Mouse (Mus musculus): ENCODE measurements around the gene Colgalt1. TPM values are rescaled to one million over a fixed set of nuclear protein-coding genes. Genes with fewer than 3 reads are reported as not detected.

The Colgalt1 gene
- 117 TPM for polyA plus RNA-seq (2021)

DNA sequence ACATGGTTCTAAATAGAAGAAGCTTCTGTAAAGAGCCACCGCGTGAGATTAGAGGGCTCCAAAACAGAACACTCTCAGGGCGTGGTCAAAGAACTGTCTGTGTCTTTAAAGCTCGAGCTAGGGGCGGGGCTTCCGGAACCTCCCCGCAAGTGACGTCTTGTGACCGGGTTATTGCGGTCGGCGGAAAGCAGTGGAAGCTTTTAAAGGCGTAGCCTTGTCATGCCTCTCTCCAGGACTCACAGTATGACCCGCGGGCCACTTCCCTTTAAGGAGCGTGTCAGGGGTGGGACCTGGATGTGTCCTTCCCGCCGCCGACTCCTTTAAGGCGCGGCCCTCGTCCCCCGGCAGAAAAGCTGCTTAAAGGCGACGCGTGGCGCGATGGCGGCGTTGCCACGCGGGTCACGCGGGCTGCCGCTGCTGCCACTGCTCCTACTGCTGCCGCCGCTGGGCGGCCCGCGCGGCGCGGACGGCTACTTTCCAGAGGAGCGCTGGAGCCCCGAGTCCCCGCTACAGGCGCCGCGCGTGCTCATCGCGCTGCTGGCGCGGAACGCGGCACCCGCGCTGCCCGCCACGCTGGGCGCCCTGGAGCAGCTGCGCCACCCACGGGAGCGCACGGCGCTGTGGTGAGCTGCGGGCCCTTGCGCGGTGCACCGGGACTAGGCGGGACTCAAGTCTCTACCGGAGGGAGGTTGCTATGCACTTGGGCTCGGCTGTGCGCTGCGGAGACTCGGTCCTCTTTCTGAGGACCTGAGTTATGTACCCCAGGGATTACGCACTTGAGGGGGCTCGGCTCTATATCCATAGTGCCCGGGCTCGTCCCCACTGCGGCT is at the start of gene Colgalt1:
Gene Colgalt1 (plus strand): TSS at position 177 of the 830 bp plus-strand sequence.
- ATAC-seq = peak; percentile 97
- ChIA-PET POLR2A (interaction anchor here (0.8 to 0.9 kb wide), 2 partner anchors 19 to 25 kb away, joined by 4 to 5 read pairs; partner anchors contain the start of gene Pgls), CTCF (interaction anchor here (0.9 to 4.6 kb wide), 6 partner anchors 11 to 107 kb away, joined by 3 to 19 read pairs (median 3); partner anchors contain the start of gene Tmem221)
- in situ Hi-C loops (cut with MboI; ENCODE audit: low pct_unique_long_range_greater_than_20kb) = no loop called here
- H3K27me3 ChIP-seq = no peaks in the 10 kb centered on the region
- no peak for TF ChIP-seq CTCF (IDR thresholded peaks at IDR 0.05)
- peak; percentile 92 for DNase-seq (ENCODE audit: low read depth, low spot score)

DNA sequence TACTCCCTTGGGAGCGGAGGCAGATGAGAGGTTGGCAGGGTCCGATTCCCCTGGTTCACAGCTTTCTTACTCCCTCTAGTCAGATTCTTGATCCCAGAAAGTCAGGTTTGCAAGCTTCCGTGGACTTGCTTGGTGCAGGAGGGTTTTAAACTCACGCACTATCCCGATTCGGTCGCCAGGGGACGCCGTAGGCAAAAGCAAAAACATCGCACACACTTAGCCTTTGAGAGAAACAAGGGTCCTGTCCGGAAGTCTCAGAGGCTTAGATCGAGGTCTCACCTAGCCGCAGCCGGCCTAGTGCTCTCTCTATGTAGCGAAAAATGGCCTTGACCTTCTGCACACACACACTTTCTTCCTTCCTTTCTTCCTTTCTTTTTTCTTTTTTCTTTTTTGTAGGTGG is 49.4 kb upstream of the Colgalt1 start:
- DNase-seq (ENCODE audit: low read depth, low spot score) (no peak), ATAC-seq (peak; percentile 22)
- in situ Hi-C loops (cut with MboI; ENCODE audit: low pct_unique_long_range_greater_than_20kb) = loop anchor here (5.0 kb wide), 2 partner anchors 41 to 101 kb away; no protein-coding TSS in a partner anchor
- ChIA-PET POLR2A (interaction anchor here (0.5 to 2.2 kb wide), 3 partner anchors 30 to 38 kb away, joined by 3 to 12 read pairs (median 6); partner anchors contain the start of gene Pgls), CTCF (interaction anchor here (1.1 to 5.6 kb wide), 12 partner anchors 9 to 111 kb away, joined by 4 to 49 read pairs (median 10); partner anchors contain the start of genes Colgalt1 and Pgls)
- no peak for TF ChIP-seq CTCF (IDR thresholded peaks at IDR 0.05)
- no peaks in the 10 kb centered on the region for H3K27me3 ChIP-seq

DNA sequence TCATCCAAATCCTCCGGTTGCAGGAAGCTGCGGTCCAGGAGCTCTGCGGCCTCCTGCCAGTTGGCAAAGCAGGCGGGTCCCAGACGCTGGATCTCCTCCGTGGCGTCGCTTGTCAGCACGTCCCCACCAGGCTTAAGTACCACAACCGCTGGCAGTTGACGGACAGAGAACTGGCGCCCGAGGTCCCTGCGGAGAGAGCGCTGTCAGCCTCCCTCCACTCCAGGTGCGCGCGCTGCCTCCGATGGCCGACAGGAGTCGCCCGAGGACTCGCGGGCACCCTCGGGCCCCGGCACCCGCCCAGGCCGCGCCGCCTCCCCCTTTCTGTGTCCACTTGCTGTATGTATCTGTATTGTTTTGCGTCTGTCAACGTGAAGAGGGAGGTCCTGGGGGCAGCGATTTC is 48.0 kb upstream of the Colgalt1 start:
- DNase-seq (ENCODE audit: low read depth, low spot score) (no peak), ATAC-seq (no peak)
- no peak for TF ChIP-seq CTCF (IDR thresholded peaks at IDR 0.05)
- in situ Hi-C loops (cut with MboI; ENCODE audit: low pct_unique_long_range_greater_than_20kb) = loop anchor here (5.0 kb wide), 2 partner anchors 40 to 100 kb away; no protein-coding TSS in a partner anchor
- POLR2A ChIA-PET = interaction anchor here (1.8 to 2.2 kb wide), 3 partner anchors 29 to 37 kb away, joined by 6 to 15 read pairs (median 12); partner anchors contain the start of gene Pgls
- no peaks in the 10 kb centered on the region for H3K27me3 ChIP-seq
- CTCF ChIA-PET = interaction anchor here (0.9 to 5.6 kb wide), 16 partner anchors 7 to 100 kb away, joined by 3 to 49 read pairs (median 6); partner anchors contain the start of gene Pgls

DNA sequence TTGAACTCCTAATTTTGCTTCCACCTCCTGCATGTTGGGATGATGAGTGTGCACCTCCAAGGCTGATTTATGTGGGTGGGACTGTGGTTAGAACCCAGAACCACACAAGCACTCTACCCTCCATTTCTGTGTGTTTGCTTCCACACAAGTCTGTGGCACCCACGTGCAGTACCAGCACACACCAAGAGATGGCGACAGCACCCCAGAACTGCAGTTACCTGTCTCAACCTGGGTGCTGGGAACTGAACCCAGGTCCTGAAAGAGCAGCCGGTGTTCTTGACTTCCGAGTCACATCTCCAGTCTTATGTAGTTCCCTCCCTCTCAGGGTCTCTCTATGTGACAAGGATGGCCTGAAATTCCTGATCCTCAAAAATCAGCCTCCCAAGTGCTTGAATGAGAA is 46.8 kb upstream of the Colgalt1 start:
- POLR2A ChIA-PET = interaction anchor here (1.8 kb wide), 1 partner anchor 31 kb away, joined by 15 read pairs; no protein-coding TSS in a partner anchor
- ATAC-seq = no peak
- in situ Hi-C loops (cut with MboI; ENCODE audit: low pct_unique_long_range_greater_than_20kb) = loop anchor here (5.0 kb wide), 2 partner anchors 38 to 98 kb away; no protein-coding TSS in a partner anchor
- no peak for TF ChIP-seq CTCF (IDR thresholded peaks at IDR 0.05)
- CTCF ChIA-PET = interaction anchor here (1.1 to 5.6 kb wide), 3 partner anchors 27 to 97 kb away, joined by 6 to 49 read pairs (median 12); partner anchors contain the start of gene Pgls
- DNase-seq (ENCODE audit: low read depth, low spot score) = no peak
- no peaks in the 10 kb centered on the region for H3K27me3 ChIP-seq

DNA sequence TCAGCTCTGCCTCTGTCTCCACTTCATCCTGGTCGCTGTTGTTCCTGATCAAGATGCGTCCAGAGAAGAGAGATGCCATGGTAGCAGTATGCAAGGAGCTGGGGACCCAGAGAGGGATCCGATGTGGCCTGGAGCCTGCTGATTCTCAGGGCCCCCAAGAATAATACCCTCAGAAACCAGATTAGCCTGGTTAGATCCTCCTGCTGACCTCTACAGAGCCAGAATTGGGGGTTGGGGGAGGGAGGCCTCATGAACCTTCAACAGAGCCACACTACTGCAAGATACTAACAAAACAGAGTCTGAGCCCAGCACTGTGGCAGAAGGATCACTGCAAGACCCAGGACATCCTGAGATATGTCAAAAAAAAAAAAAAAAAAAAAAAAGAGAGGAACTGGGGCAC is 44.3 kb upstream of the Colgalt1 start, which contains the start of gene Nxnl1:
Gene Nxnl1 (minus strand): TSS at position 101 of the 400 bp plus-strand sequence.
- in situ Hi-C loops (cut with MboI; ENCODE audit: low pct_unique_long_range_greater_than_20kb) = no loop called here
- DNase-seq (ENCODE audit: low read depth, low spot score) (no peak), ATAC-seq (no peak)
- no peak for TF ChIP-seq CTCF (IDR thresholded peaks at IDR 0.05)
- POLR2A ChIA-PET = no interaction called here
- no peaks in the 10 kb centered on the region for H3K27me3 ChIP-seq
- CTCF ChIA-PET = interaction anchor here (1.5 kb wide), 1 partner anchor 94 kb away, joined by 6 read pairs; no protein-coding TSS in a partner anchor

DNA sequence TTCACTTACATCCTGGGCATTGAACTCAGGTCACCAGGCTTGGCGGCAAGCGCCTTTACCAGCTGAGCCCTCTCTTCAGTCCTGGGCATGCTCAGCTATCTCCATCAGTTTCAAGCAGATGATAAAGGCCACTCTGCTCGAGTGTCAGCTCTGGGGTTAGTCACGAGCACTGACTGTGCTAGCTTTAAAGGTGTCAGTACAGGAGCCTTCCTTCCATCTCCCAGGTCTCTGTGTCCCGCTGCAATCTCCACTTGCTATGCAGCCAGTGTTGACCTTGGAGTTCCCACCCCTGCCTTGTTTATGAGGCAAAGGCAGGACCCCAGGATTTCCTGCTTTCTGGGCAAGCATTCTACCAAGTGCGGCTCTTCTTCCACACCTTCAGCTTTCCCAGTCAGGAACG is 43.2 kb upstream of the Colgalt1 start:
- no peak for DNase-seq (ENCODE audit: low read depth, low spot score)
- no peak for ATAC-seq
- in situ Hi-C loops (cut with MboI; ENCODE audit: low pct_unique_long_range_greater_than_20kb) = no loop called here
- ChIA-PET CTCF (interaction anchor here (1.4 to 2.4 kb wide), 4 partner anchors 25 to 93 kb away, joined by 3 to 9 read pairs (median 6); no protein-coding TSS in a partner anchor), POLR2A (interaction anchor here (4.0 kb wide), 1 partner anchor 27 kb away, joined by 12 read pairs; no protein-coding TSS in a partner anchor)
- TF ChIP-seq CTCF (IDR thresholded peaks at IDR 0.05) = no peak
- no peaks in the 10 kb centered on the region for H3K27me3 ChIP-seq

DNA sequence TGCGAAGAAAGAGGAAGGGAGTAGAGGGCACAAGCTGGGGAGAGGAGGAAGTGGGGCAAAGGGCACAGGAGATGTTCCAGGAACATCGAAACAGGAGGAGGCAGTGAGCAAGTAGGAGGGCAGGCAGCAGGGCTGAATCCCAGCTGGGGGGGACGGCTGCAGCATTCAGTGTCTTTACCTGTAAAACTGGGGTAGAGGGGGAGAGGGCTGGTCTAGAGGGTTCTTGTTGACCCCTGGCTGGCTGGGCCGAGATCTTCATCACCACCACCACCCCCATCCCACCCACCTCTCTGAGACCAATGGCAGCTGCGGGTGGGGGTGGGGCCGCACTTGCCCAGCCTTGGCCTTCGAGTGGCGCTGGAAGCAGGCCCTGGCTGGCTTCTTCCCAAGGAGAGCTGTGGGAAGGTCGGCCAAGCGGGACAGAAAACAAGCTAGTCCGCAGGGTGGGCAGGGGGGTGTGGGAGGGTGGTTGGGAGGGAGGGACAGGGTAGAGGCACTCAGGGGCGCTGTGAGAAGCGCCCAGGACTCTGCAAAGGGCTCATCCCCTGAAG is 42.3 kb upstream of the Colgalt1 start, which contains the start of gene Slc27a1:
Gene Slc27a1 (plus strand): TSS at position 496 of the 551 bp plus-strand sequence.
- no peaks in the 10 kb centered on the region for H3K27me3 ChIP-seq

DNA sequence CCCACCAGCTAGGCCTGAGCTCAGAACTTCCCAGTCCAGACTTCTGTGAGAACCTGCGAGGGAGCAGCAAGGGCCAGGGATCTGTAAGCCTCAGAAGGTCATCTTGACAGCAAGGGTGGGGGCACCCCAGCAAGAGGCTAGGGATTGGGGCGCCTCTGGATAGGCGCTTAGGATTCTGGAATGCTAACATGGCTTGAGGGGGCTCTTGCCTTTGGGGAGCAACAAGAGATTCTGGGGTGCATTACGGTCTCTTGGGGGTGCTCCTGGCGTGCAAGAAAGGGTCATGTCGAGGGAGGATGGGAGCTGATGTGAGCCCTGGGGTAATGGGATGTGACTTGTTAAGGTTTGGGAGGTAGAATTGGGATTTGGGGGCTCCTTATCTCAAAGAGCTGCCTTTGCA is 41.9 kb upstream of the Colgalt1 start:
- no peaks in the 10 kb centered on the region for H3K27me3 ChIP-seq
- no peak for DNase-seq (ENCODE audit: low read depth, low spot score)

More for the DNA sequence above, 42.3 kb upstream of the Colgalt1 start, which contains the start of gene Slc27a1:
- TF ChIP-seq CTCF (IDR thresholded peaks at IDR 0.05) = no peak
- CTCF ChIA-PET = interaction anchor here (0.9 to 2.4 kb wide), 6 partner anchors 13 to 92 kb away, joined by 3 to 9 read pairs (median 4); no protein-coding TSS in a partner anchor
- DNase-seq (ENCODE audit: low read depth, low spot score) (no peak), ATAC-seq (no peak)
- in situ Hi-C loops (cut with MboI; ENCODE audit: low pct_unique_long_range_greater_than_20kb) = no loop called here
- POLR2A ChIA-PET = interaction anchor here (0.7 to 4.0 kb wide), 4 partner anchors 10 to 78 kb away, joined by 3 to 12 read pairs (median 10); partner anchors contain the start of gene Pgls

DNA sequence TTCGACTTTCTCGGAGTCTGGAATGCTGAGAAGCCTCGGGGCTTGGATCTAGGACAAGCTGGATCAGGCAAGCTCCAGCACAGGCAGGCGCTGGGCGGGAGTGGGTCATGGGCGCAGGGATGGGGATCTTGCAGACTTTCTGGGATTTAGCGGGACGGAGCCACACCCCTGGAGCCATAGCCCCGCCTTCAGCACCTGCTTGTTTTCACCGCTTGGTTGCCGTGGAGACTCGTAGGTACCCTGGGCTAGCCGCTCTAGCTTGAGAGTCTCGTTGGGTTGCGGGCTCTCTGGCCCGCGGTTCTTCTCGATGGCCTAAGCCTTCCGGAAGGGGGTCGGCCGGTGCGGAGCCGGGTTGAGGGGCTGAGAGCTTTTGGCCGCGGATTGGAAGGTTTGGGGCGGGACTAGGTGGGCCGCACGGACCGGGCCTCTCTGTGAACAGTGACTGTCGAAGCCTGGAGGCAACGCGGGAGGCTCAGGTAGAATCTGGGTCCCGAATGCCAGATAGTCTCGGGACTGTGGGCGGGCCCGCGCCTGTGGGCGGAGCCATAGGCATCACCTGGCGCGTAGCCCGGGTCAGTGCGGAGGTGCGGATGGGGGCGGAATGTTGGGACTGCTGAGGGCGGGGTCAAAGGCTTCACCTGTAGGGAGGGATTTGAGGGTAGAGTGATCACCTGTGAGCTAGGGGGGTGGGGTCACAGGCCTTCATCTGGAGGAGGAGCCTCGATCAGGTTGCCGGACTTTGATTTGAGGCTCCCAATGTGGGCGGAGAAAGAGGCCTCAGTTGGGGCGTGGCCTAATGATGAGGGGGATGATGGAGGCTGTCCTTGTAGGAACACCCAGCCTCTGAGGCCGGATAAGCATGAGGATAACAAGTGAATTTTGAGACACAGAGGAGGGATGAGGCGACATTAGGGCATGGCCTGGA is 41.2 kb upstream of the Colgalt1 start:
- no peak for TF ChIP-seq CTCF (IDR thresholded peaks at IDR 0.05)
- POLR2A ChIA-PET = interaction anchor here (1.0 to 4.0 kb wide), 6 partner anchors 8 to 25 kb away, joined by 3 to 12 read pairs (median 8); partner anchors contain the start of gene Pgls
- no peak for DNase-seq (ENCODE audit: low read depth, low spot score)
- in situ Hi-C loops (cut with MboI; ENCODE audit: low pct_unique_long_range_greater_than_20kb) = no loop called here
- CTCF ChIA-PET = interaction anchor here (0.8 to 2.4 kb wide), 7 partner anchors 8 to 91 kb away, joined by 3 to 9 read pairs (median 4); no protein-coding TSS in a partner anchor
- no peaks in the 10 kb centered on the region for H3K27me3 ChIP-seq
- peak; percentile 42 for ATAC-seq

More for the DNA sequence above, 41.9 kb upstream of the Colgalt1 start:
- ChIA-PET CTCF (interaction anchor here (0.9 to 2.4 kb wide), 6 partner anchors 13 to 92 kb away, joined by 3 to 9 read pairs (median 4); no protein-coding TSS in a partner anchor), POLR2A (interaction anchor here (0.7 to 4.0 kb wide), 6 partner anchors 9 to 77 kb away, joined by 3 to 12 read pairs (median 6); partner anchors contain the start of gene Pgls)
- in situ Hi-C loops (cut with MboI; ENCODE audit: low pct_unique_long_range_greater_than_20kb) = no loop called here
- ATAC-seq = no peak
- no peak for TF ChIP-seq CTCF (IDR thresholded peaks at IDR 0.05)
